Mouse (Mus musculus): ENCODE data around the gene Hmgb1.

- no peak for TF ChIP-seq POLR2A (IDR thresholded peaks at IDR 0.05; ENCODE audit: control insufficient read depth, extremely low read depth, insufficient read depth, low read length, poor library complexity)
- TF ChIP-seq CTCF (IDR thresholded peaks at IDR 0.05; ENCODE audit: borderline replicate concordance, control insufficient read depth, extremely low read depth, insufficient read depth, low read length, poor library complexity): no peak
Observed at GRCm38 (mm10) chr5:149108178-149108577, 76.1 kb downstream of the Hmgb1 start.

Measured in thymus, adult 2 months (tissue).